Mouse (Mus musculus) lung, embryonic 14.5 days (tissue): ENCODE data around the gene Lrpap1. TPM values are rescaled to one million over a fixed set of nuclear protein-coding genes. Genes with fewer than 3 reads are reported as not detected.

ENCODE experiments used
- ATAC-seq: fragments of 200-750 bp; cut with Nextera tagmentation; 2 replicates; pipeline ENCODE4 v1.8.0; 2017; ENCODE audit warnings: mild to moderate bottlenecking, moderate TSS enrichment, moderate library complexity; ENCODE audit not compliant: insufficient read depth
- DNase-seq: peaks from one replicate; pipeline ENCODE4 v3.0.0-alpha.2; 2015
- H3K27ac ChIP-seq: fragments of 300-500 bp; sonication (generic); 2 replicates; pipeline ENCODE4 v1.5.1; 2014; ENCODE audit warnings: low read depth, mild to moderate bottlenecking, moderate library complexity
- H3K27me3 ChIP-seq: fragments of 300-500 bp; sonication (generic); 2 replicates; pipeline ENCODE4 v1.6.1; 2014; ENCODE audit warnings: low read length, control low read depth; ENCODE audit not compliant: insufficient read depth
- H3K36me3 ChIP-seq: fragments of 300-500 bp; sonication (generic); 2 replicates; pipeline ENCODE4 v1.6.1; 2014; ENCODE audit warnings: control low read depth; ENCODE audit not compliant: insufficient read depth
- H3K4me1 ChIP-seq: fragments of 300-500 bp; sonication (generic); 2 replicates; pipeline ENCODE4 v1.6.1; 2014; ENCODE audit warnings: antibody characterized with exemption, control low read depth; ENCODE audit not compliant: insufficient read depth
- H3K4me2 ChIP-seq: fragments of 300-500 bp; sonication (generic); 2 replicates; pipeline ENCODE4 v1.6.1; 2014; ENCODE audit warnings: mild to moderate bottlenecking
- H3K4me3 ChIP-seq: fragments of 300-500 bp; sonication (generic); 2 replicates; pipeline ENCODE4 v1.5.1; 2014; ENCODE audit warnings: low read depth, low read length
- H3K9ac ChIP-seq: fragments of 300-500 bp; sonication (generic); 2 replicates; pipeline ENCODE4 v1.6.1; 2014
- H3K9me3 ChIP-seq: fragments of 300-500 bp; sonication (generic); 2 replicates; pipeline ENCODE4 v1.6.1; 2016; ENCODE audit warnings: low read depth, low read length, control low read depth
- CTCF ChIP-seq: IDR thresholded peaks from 2 replicates; pipeline ENCODE4 v1.5.1; 2016; ENCODE audit warnings: antibody characterized with exemption, low read depth
- WGBS: fragments of 180-500 bp; shearing (Covaris S2); extraction: QIAGEN DNeasy Blood & Tissue Kit; methylation state at CpG from one replicate; pipeline ENCODE4 v1.1.7; 2014; 5-methylcytosine and 5-hydroxymethylcytosine counted together
- polyA plus RNA-seq: library from polyadenylated mRNA; unstranded; fragments of >200 nt; fragmentation: Nextera tagmentation; extraction: Ambion mirVana; gene quantifications from 2 replicates; pipeline ENCODE4 v1.2.1, GENCODE M21; 2014

The Lrpap1 gene
- polyA plus RNA-seq, 1 experiment from 2014 or later = 120 TPM

DNA sequence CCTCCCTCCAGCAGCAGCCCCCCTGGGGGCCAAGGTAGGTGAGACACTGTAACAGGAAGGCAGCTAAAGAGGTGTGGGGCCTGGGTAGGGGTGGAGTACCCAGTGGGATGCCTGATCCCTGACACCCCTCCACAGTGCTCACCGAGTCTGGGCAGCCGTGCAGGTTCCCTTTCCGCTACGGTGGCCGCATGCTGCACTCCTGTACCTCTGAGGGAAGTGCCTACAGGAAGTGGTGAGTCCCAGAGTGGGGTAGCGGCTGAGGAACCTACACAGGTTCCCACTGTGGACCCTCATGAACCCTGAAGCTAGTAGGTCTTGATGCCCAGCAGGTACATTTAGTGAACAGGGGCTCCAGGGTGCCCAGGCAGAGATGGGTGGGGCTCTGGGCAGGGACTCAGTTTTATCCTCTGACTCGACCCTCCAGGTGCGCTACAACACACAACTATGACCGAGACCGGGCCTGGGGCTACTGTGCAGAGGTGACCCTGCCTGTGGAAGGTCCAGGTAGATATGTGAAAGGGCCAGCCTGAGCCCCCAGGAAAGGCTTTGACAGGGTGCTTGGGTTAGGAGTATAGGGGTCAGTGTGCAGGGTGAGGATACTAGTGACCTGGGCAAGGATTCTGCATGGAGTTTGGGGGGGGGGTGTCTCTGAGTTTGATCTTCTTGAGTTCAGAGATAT, 63.0 kb downstream of the Lrpap1 start:
- no peaks in the 10 kb centered on the region for H3K36me3 ChIP-seq
- H3K27ac ChIP-seq = no peak overlapping the region
- no peaks in the 10 kb centered on the region for H3K9me3 ChIP-seq
- H3K27me3 ChIP-seq = no peaks in the 10 kb centered on the region
- H3K4me2 ChIP-seq = no peak overlapping the region
- no peak overlapping the region for H3K4me3 ChIP-seq
- DNase-seq (no peak), ATAC-seq (peak; percentile 30)
- 55% methylated on average over 10 of the region's 10 CpGs for WGBS
- TF ChIP-seq CTCF = no peak
- no peak overlapping the region for H3K9ac ChIP-seq
- H3K4me1 ChIP-seq = no peaks in the 10 kb centered on the region

Other genes starting within 250 kb of the Lrpap1 start
- gene Msantd1, start 197.8 kb downstream of the Lrpap1 start, polyA plus RNA-seq = 0.49 and 1.1 TPM in 2 replicates
- 26.6 and 31.4 TPM in 2 replicates for gene Rgs12, start 156.3 kb downstream of the Lrpap1 start, polyA plus RNA-seq
- gene Hgfac, start 64.3 kb downstream of the Lrpap1 start, polyA plus RNA-seq = 0.37 TPM in 1 of 2 replicates, not detected in the other
- gene Dok7, start 49.0 kb downstream of the Lrpap1 start, polyA plus RNA-seq = 0.83 and 1.4 TPM in 2 replicates
- not detected in 2 replicates for gene Adra2c, start 172.6 kb upstream of the Lrpap1 start, polyA plus RNA-seq